Mouse (Mus musculus) liver, embryonic 11.5 days (tissue): ENCODE measurements around the gene Cdh13. TPM values are rescaled to one million over a fixed set of nuclear protein-coding genes. Genes with fewer than 3 reads are reported as not detected.
A peak's percentile ranks its signal among the peaks of the same experiment; 100 is the strongest.

Experiments
- ATAC-seq: fragments of 200-750 bp; cut with Nextera tagmentation; replicated peaks from 2 replicates; pipeline ENCODE4 v1.8.0; 2017; ENCODE audit warnings: moderate number of reproducible peaks, mild to moderate bottlenecking, moderate TSS enrichment, moderate library complexity; ENCODE audit not compliant: low FRiP score
- DNase-seq: peaks from one replicate; pipeline ENCODE4 v3.0.0-alpha.2; 2017; ENCODE audit warnings: low spot score
- H3K27ac ChIP-seq: fragments of 300-500 bp; sonication (generic); 2 replicates; pipeline ENCODE4 v1.5.1; 2014; ENCODE audit warnings: mild to moderate bottlenecking, low read depth, low read length, control low read depth
- H3K27me3 ChIP-seq: fragments of 300-500 bp; sonication (generic); replicated peaks from 2 replicates; pipeline ENCODE4 v1.6.1; 2014; ENCODE audit warnings: low read length, mixed read lengths; ENCODE audit not compliant: control insufficient read depth, insufficient read depth
- H3K36me3 ChIP-seq: fragments of 300-500 bp; sonication (generic); 2 replicates; pipeline ENCODE4 v1.6.1; 2014; ENCODE audit warnings: mild to moderate bottlenecking, low read length, moderate library complexity, mixed read lengths; ENCODE audit not compliant: control insufficient read depth, insufficient read depth
- H3K4me1 ChIP-seq: fragments of 300-500 bp; sonication (generic); replicated peaks from 2 replicates; pipeline ENCODE4 v1.6.1; 2014; ENCODE audit warnings: low read length, mixed read lengths; ENCODE audit not compliant: control insufficient read depth, insufficient read depth
- H3K4me2 ChIP-seq: fragments of 300-500 bp; sonication (generic); 2 replicates; pipeline ENCODE4 v1.6.1; 2014; ENCODE audit warnings: mild to moderate bottlenecking, control low read depth, moderate library complexity
- H3K4me3 ChIP-seq: fragments of 300-500 bp; sonication (generic); 2 replicates; pipeline ENCODE4 v1.5.1; 2014; ENCODE audit warnings: low read depth, low read length, control low read depth
- H3K9ac ChIP-seq: fragments of 300-500 bp; sonication (generic); 2 replicates; pipeline ENCODE4 v1.6.1; 2014; ENCODE audit warnings: low read depth, low read length, control low read depth
- H3K9me3 ChIP-seq: fragments of 300-500 bp; sonication (generic); 2 replicates; pipeline ENCODE4 v1.6.1; 2016; ENCODE audit warnings: low read length, inconsistent platforms, mixed read lengths; ENCODE audit not compliant: control insufficient read depth
- WGBS: fragments of 180-500 bp; shearing (Covaris S2); extraction: QIAGEN DNeasy Blood & Tissue Kit; methylation state at CpG from one replicate; pipeline ENCODE4 v1.1.7; 2014; 5-methylcytosine and 5-hydroxymethylcytosine counted together
- polyA plus RNA-seq: library from polyadenylated mRNA; unstranded; fragments of >200 nt; fragmentation: Nextera tagmentation; extraction: Ambion mirVana; gene quantifications from 2 replicates; pipeline ENCODE4 v1.2.1, GENCODE M21; 2014

The Cdh13 gene
- polyA plus RNA-seq, 1 experiment from 2014 or later: 2.9 TPM

DNA sequence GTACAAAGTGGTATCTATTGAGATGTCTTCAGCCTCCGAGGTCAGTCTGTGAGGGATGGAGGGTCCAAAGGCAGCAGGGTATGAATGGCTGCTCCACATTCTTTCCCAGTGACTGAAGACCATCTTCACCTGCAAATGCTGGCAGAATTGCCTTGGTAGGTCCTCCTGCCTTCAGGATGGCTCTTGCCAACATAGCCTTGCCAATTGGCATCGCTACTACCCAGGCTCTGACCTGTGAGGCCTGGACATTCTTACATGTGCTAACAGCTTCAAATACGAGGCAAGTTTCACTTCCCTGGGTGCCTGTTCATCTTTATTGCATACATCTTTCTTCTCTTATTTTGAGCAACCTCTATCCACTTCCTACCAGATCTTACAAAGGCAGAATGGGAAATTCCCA lies 425.8 kb downstream of the Cdh13 start:
- Histone ChIP-seq H3K27ac (no peak overlapping the region), H3K4me3 (no peak overlapping the region), H3K9me3 (no peaks in the 10 kb centered on the region), H3K9ac (no peak overlapping the region), H3K4me2 (no peak overlapping the region), H3K27me3 (no peaks in the 10 kb centered on the region), H3K4me1 (peaks cover 9% of the 10 kb centered on the region; the same call in 1 of the 2 replicates), H3K36me3 (no peaks in the 10 kb centered on the region)
- no peak for ATAC-seq
- WGBS: 80% methylated on average over 3 of the region's 3 CpGs
- DNase-seq: no peak

DNA sequence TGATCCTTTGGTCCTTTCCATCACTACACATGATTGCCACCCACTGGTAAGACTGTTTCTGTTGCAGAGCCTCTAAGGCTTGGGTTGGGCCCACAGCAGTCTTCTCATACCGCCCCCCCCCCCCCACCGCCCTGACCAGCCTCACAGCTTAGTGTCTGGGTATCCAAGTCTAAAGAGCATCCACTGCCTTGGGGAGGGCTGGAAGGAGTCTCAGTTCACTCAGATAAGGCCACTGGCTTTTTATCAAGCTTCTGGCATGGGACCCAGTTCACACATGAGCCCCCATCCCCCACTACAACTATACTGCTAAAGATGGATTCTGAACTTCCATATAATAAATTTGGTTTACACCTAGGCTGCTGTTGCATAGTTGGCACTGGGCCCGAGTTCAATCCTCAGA lies 428.1 kb downstream of the Cdh13 start:
- no peaks in the 10 kb centered on the region for H3K27me3 ChIP-seq
- ATAC-seq (peak; percentile 64), DNase-seq (no peak)
- 60% methylated on average over 3 of the region's 3 CpGs for WGBS
- no peak overlapping the region for H3K4me3 ChIP-seq
- no peak overlapping the region for H3K9ac ChIP-seq
- H3K9me3 ChIP-seq: no peaks in the 10 kb centered on the region
- H3K27ac ChIP-seq: no peak overlapping the region
- H3K4me1 ChIP-seq: peaks cover 9% of the 10 kb centered on the region; the same call in 1 of the 2 replicates
- no peaks in the 10 kb centered on the region for H3K36me3 ChIP-seq
- no peak overlapping the region for H3K4me2 ChIP-seq

DNA sequence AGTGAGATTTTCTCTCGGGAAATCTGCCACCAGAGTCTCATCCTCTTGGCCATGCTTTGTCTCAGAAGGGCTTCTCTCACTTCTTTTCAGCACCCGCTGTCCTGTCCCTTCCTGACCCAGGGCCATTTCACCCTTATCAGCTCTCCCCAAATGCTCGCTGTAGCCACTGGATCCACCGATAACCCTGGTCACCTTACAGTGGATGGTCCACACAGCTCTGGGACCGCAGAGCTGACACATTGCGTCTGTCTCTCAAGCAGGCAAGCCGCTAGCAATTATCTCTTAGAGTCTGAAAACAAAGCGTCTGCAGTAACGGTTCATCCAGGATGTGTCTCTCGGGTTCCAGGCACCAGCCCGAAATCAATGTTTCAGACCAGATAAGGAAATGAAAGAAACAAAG lies 429.6 kb downstream of the Cdh13 start:
- DNase-seq (peak; percentile 62), ATAC-seq (peak; percentile 97)
- Histone ChIP-seq H3K4me3 (no peak overlapping the region), H3K4me2 (peak overlapping the region; percentile 37), H3K27me3 (no peaks in the 10 kb centered on the region), H3K27ac (no peak overlapping the region), H3K9me3 (no peaks in the 10 kb centered on the region), H3K4me1 (peaks cover 9% of the 10 kb centered on the region; the same call in 1 of the 2 replicates), H3K36me3 (no peaks in the 10 kb centered on the region), H3K9ac (no peak overlapping the region)
- WGBS: 11% methylated on average over 11 of the region's 11 CpGs

DNA sequence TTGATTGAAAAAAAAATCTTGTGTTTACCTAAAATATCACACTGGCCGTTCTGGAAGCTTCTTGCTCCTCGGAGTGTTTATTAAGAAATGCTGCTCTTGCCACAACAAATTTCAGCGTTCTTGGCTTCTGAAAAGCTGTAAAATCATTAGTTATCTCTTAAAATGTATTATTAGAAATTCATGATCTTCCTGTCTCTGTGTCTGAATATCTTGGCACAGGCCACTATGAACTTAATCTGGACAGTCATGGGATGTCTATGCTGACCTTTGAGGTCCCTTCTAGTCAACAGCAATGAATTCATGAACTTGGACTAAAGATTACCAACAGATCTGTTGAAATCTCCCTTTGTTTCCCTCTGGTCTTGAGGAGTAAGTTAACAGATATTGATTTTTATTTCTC lies 430.1 kb downstream of the Cdh13 start:
- Histone ChIP-seq H3K4me3 (no peak overlapping the region), H3K27ac (no peak overlapping the region), H3K36me3 (no peaks in the 10 kb centered on the region), H3K27me3 (no peaks in the 10 kb centered on the region), H3K9ac (no peak overlapping the region), H3K4me2 (0 out of 2 replicates have a peak overlapping the region, but pooled peaks have one; percentile 19), H3K9me3 (no peaks in the 10 kb centered on the region), H3K4me1 (peaks cover 9% of the 10 kb centered on the region; the same call in 1 of the 2 replicates)
- ATAC-seq: no peak
- DNase-seq: no peak
- 46% methylated on average over 3 of the region's 3 CpGs for WGBS

GRCm38 (mm10) chr8:118722896-118723295 lies 439.4 kb downstream of the Cdh13 start:
- DNase-seq: no peak
- ATAC-seq: no peak
- Histone ChIP-seq H3K4me3 (no peak overlapping the region), H3K4me1 (no peaks in the 10 kb centered on the region), H3K9me3 (no peaks in the 10 kb centered on the region), H3K27me3 (no peaks in the 10 kb centered on the region), H3K4me2 (no peak overlapping the region), H3K27ac (no peak overlapping the region), H3K36me3 (no peaks in the 10 kb centered on the region), H3K9ac (no peak overlapping the region)
- WGBS: 70% methylated on average over 3 of the region's 3 CpGs

GRCm38 (mm10) chr8:118725651-118726050 lies 442.1 kb downstream of the Cdh13 start:
- 93% methylated on average over 5 of the region's 5 CpGs for WGBS
- Histone ChIP-seq H3K36me3 (no peaks in the 10 kb centered on the region), H3K27me3 (no peaks in the 10 kb centered on the region), H3K9ac (no peak overlapping the region), H3K9me3 (no peaks in the 10 kb centered on the region), H3K4me1 (no peaks in the 10 kb centered on the region), H3K27ac (no peak overlapping the region), H3K4me2 (no peak overlapping the region), H3K4me3 (no peak overlapping the region)
- no peak for DNase-seq
- ATAC-seq: no peak

DNA sequence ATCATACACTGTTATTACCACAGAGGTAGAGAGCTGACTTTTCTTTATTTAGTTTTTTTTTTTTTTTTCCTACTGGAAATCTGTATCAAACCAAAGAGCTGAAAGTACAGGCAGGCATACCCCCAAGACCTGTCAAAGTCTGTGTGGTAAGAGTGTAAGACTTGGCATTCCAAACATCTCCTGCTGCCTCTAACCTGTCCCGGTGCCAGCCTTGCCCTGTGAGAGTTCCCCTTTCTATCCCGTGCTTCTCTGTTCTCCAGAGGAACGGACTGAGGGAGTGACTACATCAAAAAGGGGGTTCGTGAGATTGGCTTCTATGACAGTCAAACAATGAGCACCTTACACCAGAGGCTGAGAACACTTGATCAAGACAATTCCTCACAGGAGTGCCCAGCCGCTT lies 458.2 kb downstream of the Cdh13 start:
- Histone ChIP-seq H3K36me3 (no peaks in the 10 kb centered on the region), H3K27me3 (no peaks in the 10 kb centered on the region), H3K4me2 (no peak overlapping the region), H3K4me1 (no peaks in the 10 kb centered on the region), H3K27ac (no peak overlapping the region), H3K9ac (no peak overlapping the region), H3K4me3 (no peak overlapping the region), H3K9me3 (no peaks in the 10 kb centered on the region)
- ATAC-seq: no peak
- no peak for DNase-seq
- WGBS: 77% methylated on average over 5 of the region's 5 CpGs

DNA sequence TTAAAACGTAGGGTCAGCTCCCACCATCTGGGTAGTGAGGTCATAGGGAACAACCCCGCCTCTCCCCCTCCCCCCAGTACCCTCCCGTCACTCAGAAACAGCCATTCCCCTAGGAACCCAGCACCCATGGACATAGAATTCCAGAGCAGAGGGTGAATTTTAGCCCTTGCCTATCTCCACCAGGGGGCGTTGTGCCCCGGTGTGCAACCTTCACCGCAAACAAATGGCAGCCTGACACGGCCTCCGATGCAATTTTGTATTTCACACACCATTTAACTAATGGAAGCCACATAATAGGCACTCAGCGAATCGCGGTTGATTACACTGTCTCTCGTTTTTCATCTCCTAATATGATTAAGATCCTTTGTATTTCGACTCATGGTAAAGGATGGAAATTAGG lies 461.5 kb downstream of the Cdh13 start:
- Histone ChIP-seq H3K4me1 (no peaks in the 10 kb centered on the region), H3K4me2 (no peak overlapping the region), H3K4me3 (no peak overlapping the region), H3K9ac (no peak overlapping the region), H3K27ac (no peak overlapping the region), H3K9me3 (no peaks in the 10 kb centered on the region), H3K27me3 (no peaks in the 10 kb centered on the region), H3K36me3 (no peaks in the 10 kb centered on the region)
- WGBS: 87% methylated on average over 13 of the region's 13 CpGs
- DNase-seq (no peak), ATAC-seq (no peak)

DNA sequence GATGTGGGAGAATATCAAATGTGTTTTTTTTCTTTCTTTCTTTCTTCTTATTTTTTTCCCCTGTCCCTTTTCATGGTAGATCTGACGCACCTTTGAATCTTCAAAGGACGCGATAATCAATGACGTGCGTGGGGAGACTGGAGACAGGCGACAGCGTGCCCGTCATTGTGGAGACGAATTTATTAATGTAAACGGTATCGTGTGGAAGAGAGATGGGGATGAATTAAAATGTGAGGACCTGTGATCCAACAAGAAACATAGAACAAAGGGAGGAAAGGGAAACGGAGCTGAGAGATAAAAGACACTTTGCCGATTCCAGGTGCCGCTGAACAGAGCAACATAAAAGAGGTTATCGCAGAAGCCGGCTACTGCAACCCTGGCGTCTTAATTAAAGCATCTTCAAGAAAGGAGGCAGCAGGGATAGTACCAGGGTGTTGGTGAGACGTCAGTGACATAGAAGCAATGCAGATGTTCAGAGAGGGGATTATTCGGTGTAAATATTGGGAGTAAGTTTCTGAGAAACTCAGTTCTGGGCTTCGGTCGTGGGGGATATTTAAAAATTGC lies 464.6 kb downstream of the Cdh13 start:
- 86% methylated on average over 21 of the region's 21 CpGs for WGBS
- no peak for DNase-seq
- Histone ChIP-seq H3K27me3 (no peaks in the 10 kb centered on the region), H3K4me1 (no peaks in the 10 kb centered on the region), H3K27ac (no peak overlapping the region), H3K9me3 (no peaks in the 10 kb centered on the region), H3K4me3 (no peak overlapping the region), H3K9ac (no peak overlapping the region), H3K4me2 (no peak overlapping the region), H3K36me3 (no peaks in the 10 kb centered on the region)
- ATAC-seq: no peak
